Mouse (Mus musculus) cerebellum, postnatal 36 days (tissue): ENCODE results near the gene Sar1b.

Source experiments
- DNase-seq, 2 experiments: peaks; one replicate each; pipeline ENCODE4 v3.0.0; 2021 to 2022; ENCODE audit warnings: mixed read lengths in 2 of 2

Sar1b gene

DNA sequence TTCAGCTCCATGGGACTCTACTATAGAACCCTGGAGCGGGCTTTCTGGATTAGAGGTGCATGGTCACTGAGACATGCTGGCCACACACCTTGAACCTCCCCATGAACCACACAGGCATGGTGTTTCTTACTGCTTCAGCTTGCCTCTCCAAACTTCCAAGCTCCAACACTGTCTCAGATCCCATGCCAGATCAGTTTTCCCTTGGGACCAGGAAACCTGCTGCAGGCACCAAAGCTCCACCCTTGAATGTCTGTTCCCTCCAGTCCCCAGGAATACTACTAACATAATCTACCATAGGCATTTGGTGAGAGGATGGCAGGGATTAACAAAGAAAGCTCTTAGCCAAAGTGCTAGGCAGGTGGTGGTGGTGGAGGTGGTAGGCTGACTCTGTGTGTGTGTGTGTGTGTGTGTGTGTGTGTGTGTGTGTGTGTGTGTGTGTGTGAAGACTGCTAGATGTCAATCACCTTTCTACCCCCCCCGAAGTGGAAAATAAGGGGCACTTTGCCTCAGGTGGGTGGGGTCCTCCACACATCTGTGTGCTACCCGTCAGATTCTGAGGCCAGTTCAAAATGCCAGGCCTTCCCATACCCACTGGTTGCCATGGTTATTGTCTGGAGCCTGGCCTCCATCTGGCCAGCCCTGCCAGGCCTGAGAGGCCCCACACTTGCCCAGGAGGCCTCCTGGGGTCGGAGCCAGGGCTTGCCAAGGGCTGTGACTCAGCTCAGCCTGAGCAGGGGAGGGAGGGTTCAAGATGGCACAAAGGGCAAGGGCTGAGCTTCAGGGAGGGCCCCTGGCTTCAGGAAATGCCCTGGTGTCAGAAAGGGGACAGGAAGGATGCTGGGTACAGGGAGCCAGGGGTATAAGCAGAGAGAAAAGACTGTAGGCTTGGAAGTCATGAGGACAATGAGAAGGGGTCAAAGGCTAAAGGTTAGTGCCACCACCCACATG, 68.7 kb downstream of the Sar1b start:
- DNase-seq = peak; percentile 88 to 91

GRCm38 (mm10) chr11:51832992-51833391, 69.5 kb downstream of the Sar1b start:
- peak in 1 of 2 experiments; percentile 27 for DNase-seq

- DNase-seq = no peak
These were observed 70.0 kb downstream of the Sar1b start for GRCm38 (mm10) chr11:51833393-51834066.

DNA sequence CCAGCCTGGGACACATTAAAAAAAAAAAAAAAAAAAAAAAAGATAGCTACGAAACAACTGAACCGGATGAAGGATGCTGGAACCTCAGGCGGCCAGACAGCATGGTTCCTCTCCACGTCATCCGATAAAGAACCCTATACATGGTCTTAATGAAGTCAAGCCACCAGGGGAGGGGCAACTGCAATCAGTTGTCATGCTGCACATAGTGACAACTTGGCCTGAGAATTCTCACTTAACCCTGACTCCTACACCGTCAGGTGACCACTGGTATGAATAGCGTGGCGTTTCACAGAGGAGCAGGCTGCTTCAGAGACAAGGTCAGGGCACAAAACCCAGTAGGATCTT, 70.6 kb downstream of the Sar1b start:
- no peak for DNase-seq

DNA sequence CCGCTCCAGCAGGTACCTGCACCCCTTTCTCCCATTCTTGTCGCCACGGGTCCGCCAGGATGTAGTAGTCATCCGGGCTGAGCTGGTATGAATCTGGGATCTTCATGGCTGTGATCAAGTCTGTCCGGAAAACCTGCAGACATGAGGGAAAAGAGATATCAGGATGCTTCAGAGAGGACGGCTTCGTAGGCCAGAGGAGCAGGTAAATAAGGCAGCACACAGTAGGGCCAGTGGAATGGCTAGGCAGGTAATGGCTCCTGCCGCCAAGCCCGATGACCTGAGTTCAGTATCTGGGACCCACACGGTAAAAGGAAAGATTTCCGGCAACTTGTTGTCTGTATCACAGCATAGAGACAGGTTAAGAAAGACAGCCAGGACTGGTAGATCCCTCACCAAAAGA, 72.1 kb downstream of the Sar1b start:
- DNase-seq = no peak

DNA sequence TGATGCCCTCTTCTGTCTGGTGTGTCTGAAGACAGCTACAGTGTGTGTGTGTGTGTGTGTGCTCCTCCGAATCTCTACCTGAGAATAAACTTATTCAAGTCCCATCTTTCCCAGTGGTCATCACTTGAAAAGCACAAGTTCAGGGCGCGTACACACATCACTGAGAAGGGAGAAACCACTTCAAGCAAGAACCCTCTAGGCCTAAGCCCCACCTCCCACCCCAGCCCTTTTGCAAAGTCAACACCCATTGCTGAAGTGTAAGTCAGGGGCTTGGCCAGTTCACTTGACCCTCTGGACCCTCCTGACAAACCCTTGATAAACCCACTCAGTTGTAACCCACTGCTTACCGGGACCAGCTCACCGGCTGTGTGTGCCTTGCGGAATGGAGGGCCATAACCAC, 73.0 kb downstream of the Sar1b start:
- DNase-seq = no peak

DNA sequence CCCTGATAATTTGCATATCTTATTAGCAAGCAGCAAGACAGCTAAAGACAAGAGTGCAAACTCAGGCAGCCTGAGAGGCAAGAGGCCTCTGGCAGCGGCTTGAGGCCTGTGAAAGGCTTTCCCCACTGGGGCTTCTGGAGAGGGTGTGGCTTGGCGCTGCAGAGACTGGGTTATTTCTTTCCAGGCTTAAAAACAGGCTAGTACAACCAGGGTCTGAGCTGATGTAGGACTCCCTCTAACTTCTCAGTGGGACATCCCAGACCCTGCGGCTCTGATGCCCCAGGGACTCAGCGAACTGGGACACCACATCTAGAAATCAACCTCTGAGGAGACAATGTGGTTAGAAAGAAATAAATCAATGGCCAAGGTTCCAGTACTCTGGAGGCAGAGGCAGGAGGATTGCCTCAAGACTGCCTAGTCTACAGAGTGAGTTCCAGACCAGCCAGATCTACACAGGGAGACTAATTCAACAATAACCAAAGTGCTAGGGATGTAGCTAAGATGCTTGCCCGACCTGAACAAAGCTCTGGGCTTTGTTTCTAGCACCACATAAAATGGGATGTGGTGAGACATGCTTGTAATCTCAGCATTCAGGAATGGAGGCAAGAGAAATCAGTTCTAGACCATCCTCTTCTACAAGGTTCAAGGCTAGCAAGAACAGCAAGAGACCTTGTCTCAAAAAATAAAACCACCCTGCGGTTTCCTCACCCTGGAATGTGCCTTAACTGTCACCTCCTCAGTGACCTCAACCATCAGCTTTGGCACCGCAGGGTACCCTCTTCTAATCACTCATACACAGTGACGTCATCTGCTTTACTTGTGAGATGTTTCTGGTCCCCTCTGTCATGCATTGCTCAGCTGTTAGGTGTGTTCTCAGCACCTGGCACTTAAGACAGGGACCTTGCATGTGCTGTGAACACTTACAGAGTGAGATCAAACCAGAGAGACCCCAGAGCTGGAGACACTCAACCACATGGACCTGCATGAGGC, 74.0 kb downstream of the Sar1b start:
- no peak for DNase-seq

- DNase-seq = no peak
These were observed 75.6 kb downstream of the Sar1b start for GRCm38 (mm10) chr11:51839106-51839505.

- no peak for DNase-seq
These were observed 76.5 kb downstream of the Sar1b start for GRCm38 (mm10) chr11:51839973-51840372.

DNA sequence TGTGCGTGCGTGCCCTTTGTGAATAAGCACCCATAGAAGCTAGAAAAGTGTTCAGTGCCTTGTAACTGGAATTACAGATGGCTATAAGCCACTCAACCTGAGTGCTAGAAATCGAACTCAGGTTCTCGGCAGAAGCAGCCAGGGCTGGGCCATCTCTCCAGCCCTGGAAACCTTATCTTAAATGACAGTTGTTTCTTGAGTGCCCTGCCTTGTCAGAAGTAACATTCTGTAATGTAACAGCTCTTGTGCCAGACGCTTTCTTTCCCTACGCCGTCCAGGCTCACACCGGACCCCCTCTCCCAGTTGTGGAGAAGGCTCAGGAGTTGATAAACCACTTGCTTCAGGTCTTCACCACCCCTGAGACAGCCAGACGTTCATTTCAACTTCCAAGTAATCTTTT, 77.2 kb downstream of the Sar1b start:
- DNase-seq = no peak

DNA sequence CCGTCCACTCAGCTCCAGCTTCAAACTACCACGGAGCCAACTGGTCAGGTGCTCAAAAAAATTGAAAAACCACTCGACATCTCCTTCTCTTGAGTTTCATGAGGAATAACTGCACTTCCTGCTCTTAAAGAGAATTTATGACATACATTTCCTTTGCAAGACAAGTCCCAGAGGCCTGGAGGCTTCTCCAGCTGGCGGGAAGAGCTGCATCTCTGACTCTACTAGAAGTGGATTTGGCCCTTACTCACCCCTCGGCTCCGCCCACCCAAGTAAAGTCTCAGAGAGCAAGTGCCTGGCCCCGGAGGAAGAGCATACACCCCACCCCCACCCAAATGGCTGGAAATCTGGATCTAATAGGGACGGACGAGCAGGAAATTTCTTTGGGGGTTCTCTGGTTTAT, 77.7 kb downstream of the Sar1b start:
- no peak for DNase-seq
